Mouse (Mus musculus) kidney, postnatal 0 days (tissue): ENCODE data around the gene Plcl1. TPM values are rescaled to one million over a fixed set of nuclear protein-coding genes. Genes with fewer than 3 reads are reported as not detected.

Experiments used
- ATAC-seq: fragments of 200-750 bp; cut with Nextera tagmentation; replicated peaks from 2 replicates; pipeline ENCODE4 v1.8.0; 2017; ENCODE audit warnings: low read depth, moderate number of reproducible peaks, moderate TSS enrichment, moderate library complexity; ENCODE audit not compliant: low FRiP score
- DNase-seq: peaks from one replicate; pipeline ENCODE4 v3.0.0-alpha.2; 2016; ENCODE audit warnings: low spot score
- H3K27ac ChIP-seq: fragments of 300-500 bp; sonication (generic); 2 replicates; pipeline ENCODE4 v1.5.1; 2014; ENCODE audit warnings: mild to moderate bottlenecking
- H3K27me3 ChIP-seq: fragments of 300-500 bp; sonication (generic); 2 replicates; pipeline ENCODE4 v1.6.1; 2014; ENCODE audit warnings: low read length, mixed read lengths; ENCODE audit not compliant: insufficient read depth
- H3K36me3 ChIP-seq: fragments of 300-500 bp; sonication (generic); 2 replicates; pipeline ENCODE4 v1.6.1; 2014; ENCODE audit warnings: low read length, mixed read lengths; ENCODE audit not compliant: insufficient read depth
- H3K4me1 ChIP-seq: fragments of 300-500 bp; sonication (generic); replicated peaks from 2 replicates; pipeline ENCODE4 v1.6.1; 2014; ENCODE audit warnings: antibody characterized with exemption, low read length, mixed read lengths; ENCODE audit not compliant: insufficient read depth
- H3K4me2 ChIP-seq: fragments of 300-500 bp; sonication (generic); 2 replicates; pipeline ENCODE4 v1.6.1; 2014; ENCODE audit warnings: mild to moderate bottlenecking, low read length, moderate library complexity, mixed read lengths
- H3K4me3 ChIP-seq: fragments of 300-500 bp; sonication (generic); replicated peaks from 2 replicates; pipeline ENCODE4 v1.5.1; 2014; ENCODE audit warnings: low read depth, low read length
- H3K9ac ChIP-seq: fragments of 300-500 bp; sonication (generic); 2 replicates; pipeline ENCODE4 v1.6.1; 2014; ENCODE audit warnings: low read depth, low read length
- H3K9me3 ChIP-seq: fragments of 300-500 bp; sonication (generic); replicated peaks from 2 replicates; pipeline ENCODE4 v1.6.1; 2016; ENCODE audit warnings: low read length, inconsistent platforms, mixed read lengths
- CTCF ChIP-seq: IDR thresholded peaks from 2 replicates; pipeline ENCODE4 v1.5.1; 2016; ENCODE audit warnings: antibody characterized with exemption, low read depth, mild to moderate bottlenecking, moderate library complexity
- WGBS: fragments of 180-500 bp; shearing (Covaris S2); extraction: QIAGEN DNeasy Blood & Tissue Kit; methylation state at CpG from one replicate; pipeline ENCODE4 v1.1.7; 2014; 5-methylcytosine and 5-hydroxymethylcytosine counted together
- polyA plus RNA-seq: library from polyadenylated mRNA; unstranded; fragments of >200 nt; fragmentation: Nextera tagmentation; extraction: Ambion mirVana; gene quantifications from 2 replicates; pipeline ENCODE4 v1.2.1, GENCODE M21; 2015

Gene Plcl1
- polyA plus RNA-seq, 1 experiment from 2014 or later: 4.2 TPM

DNA sequence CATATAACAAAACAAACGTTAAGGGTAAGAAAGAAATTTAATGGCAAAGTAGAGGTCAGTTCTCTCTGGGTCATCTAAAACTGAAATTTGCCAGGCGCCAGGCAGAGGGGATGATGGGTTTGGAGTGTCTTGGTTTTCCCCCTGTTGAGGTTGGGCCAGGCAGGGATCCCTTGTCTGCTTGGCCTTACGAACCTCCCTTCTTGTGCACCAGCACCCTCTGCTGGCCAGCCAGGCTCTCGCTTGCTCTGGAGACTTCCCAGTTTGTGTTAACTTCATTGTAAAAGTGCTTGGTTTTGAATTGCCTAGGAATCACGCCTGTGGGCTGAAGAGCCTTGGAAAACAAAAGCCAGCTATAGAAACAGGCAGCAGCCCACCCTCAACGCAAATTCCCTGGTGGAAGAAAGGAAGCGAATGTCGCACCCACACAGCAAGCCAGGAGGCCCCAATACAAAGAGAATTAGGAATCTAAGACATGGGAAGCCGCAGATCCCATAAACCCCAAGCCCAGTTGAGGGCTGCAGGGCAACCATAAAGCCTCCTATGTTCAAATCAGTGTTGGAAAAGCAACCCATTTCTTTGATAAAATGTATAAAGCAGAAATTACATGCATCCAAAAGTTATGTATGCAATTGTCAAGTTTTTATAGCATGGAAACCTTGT is 22.5 kb upstream of the Plcl1 start:
- Histone ChIP-seq H3K27ac (no peak overlapping the region), H3K36me3 (no peaks in the 10 kb centered on the region), H3K9ac (no peak overlapping the region), H3K4me1 (no peaks in the 10 kb centered on the region), H3K4me3 (no peak overlapping the region), H3K4me2 (no peak overlapping the region), H3K9me3 (no peaks in the 10 kb centered on the region), H3K27me3 (no peaks in the 10 kb centered on the region)
- peak; percentile 65; the same call in 1 of the 2 replicates for ATAC-seq
- WGBS: 13% methylated on average over 9 of the region's 9 CpGs
- peak; percentile 89 for DNase-seq
- peak; percentile 94 for TF ChIP-seq CTCF

DNA sequence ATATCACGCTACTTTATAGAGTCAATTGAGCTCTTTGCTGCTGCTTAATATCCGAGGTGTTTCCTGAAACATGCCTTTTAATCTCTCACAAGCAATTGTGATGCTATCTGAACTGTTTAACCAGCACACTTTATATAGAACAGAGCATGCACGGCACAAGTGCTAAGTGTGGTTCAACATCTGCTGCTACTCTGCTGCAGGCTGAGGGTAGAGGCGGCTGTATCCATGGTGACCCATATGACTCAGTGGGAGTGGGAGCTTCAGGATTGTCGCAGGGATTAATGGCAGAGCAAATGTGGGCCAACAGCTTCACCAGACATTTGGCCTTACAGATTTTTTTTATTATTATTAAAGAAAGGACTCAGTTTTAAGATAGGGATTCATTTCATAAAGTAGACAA is 5.8 kb upstream of the Plcl1 start:
- TF ChIP-seq CTCF: no peak
- H3K27me3 ChIP-seq: no peaks in the 10 kb centered on the region
- H3K36me3 ChIP-seq: no peaks in the 10 kb centered on the region
- no peak for ATAC-seq
- H3K4me2 ChIP-seq: no peak overlapping the region
- no peaks in the 10 kb centered on the region for H3K9me3 ChIP-seq
- WGBS: 43% methylated on average over 5 of the region's 5 CpGs
- H3K4me1 ChIP-seq: 0 out of 2 replicates have a peak, but pooled peaks cover 4% of the 10 kb centered on the region
- H3K9ac ChIP-seq: no peak overlapping the region
- H3K27ac ChIP-seq: no peak overlapping the region
- no peak overlapping the region for H3K4me3 ChIP-seq
- DNase-seq: no peak

DNA sequence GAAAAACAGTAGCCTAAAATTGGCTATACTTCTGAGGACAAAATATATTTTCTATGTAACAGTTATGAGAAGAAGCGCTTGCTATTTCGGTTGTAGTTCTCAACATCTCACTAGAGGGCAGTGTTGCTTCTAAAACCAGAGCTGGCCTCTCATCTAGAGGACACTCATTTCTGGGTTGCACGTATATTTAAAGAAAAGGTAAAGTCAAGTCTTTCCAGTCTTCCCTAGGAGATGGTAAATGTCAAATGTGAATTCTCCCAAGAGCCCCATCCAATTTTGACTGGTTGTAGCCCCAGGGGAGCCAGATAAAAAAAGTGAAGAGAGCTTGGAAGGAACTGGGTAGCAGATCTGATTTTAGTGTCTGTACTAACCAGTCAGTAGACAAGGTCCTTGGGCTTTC is 1.3 kb upstream of the Plcl1 start:
- ATAC-seq (no peak), DNase-seq (peak; percentile 87)
- H3K4me2 ChIP-seq: peak overlapping the region; percentile 98; the same call in 1 of the 2 replicates
- no peaks in the 10 kb centered on the region for H3K27me3 ChIP-seq
- peaks cover 10% of the 10 kb centered on the region; the same call in 1 of the 2 replicates for H3K4me1 ChIP-seq
- 4% methylated on average over 3 of the region's 3 CpGs for WGBS
- no peak overlapping the region for H3K9ac ChIP-seq
- no peaks in the 10 kb centered on the region for H3K36me3 ChIP-seq
- no peak overlapping the region for H3K27ac ChIP-seq
- H3K4me3 ChIP-seq: no peak overlapping the region
- H3K9me3 ChIP-seq: no peaks in the 10 kb centered on the region
- peak; percentile 90 for TF ChIP-seq CTCF

DNA sequence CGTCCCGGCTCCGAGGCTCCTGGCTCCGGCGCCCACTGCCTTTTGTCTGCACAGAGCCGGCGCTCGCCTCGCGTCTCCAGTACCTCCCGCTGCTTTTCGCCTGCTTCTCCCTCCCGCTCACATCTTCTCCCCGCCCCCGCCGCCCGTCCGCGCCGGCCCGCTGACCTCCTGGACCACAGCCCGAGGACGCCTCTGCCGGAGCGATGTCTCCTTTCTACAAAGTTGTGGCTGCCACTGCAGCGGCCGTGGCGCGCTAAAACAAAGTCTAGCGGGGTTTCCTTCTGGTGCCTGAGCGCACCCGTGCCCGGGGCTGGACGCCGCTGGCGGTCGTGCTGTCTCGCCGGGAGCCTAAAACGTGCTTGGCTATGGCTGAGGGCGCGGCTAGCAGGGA is 297 bp downstream of the Plcl1 start:
- Histone ChIP-seq H3K4me3 (peak overlapping the region; percentile 87), H3K4me1 (peaks cover 10% of the 10 kb centered on the region; the same call in 1 of the 2 replicates), H3K9ac (peak overlapping the region; percentile 63), H3K9me3 (no peaks in the 10 kb centered on the region), H3K4me2 (peak overlapping the region; percentile 98), H3K27me3 (no peaks in the 10 kb centered on the region), H3K36me3 (no peaks in the 10 kb centered on the region), H3K27ac (peak overlapping the region; percentile 75)
- peak; percentile 72 for ATAC-seq
- DNase-seq: no peak
- TF ChIP-seq CTCF: no peak
- WGBS: under 1% methylated on average over 39 of the region's 42 CpGs

DNA sequence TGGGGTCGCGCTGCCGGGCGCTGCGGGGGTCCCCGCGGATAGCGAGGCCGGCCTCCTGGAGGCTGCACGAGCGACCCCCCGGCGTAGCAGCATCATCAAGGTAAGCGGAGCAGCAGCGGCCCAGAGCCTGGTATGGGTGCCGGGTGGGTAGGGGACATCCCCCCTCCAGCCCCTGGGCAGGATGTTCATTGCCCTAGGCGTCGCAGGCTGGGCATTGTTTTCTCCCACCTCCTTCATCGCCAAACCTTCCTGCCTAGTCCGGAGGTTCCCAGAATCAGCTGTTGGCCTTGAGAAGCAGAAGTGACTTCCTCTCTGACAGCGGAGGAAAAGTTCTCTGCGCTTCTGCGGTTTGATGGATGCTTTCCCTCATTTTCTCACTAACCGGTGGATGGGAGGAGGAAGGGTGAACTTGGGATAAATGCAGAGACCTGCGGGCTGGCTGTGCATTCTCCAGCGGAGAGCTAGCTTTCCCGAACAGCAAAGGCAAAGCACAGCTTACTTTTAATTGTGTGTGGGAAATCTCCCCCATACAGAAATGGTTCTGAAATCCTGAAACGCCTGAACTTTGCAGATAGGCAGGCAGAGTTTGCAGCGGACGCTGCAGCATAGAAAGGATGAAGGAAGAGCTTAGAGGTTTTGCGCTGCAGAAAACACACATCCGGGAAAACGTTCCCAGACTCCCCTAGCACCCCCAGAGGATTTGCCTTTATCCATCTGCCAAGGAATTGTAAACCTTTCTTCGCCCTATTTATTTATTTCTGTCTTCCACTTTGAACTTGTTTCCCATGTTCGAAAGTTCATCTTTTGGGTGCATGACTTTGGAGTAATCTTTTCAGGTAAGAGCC is 1.0 kb downstream of the Plcl1 start:
- Histone ChIP-seq H3K27ac (peak overlapping the region; percentile 75), H3K4me3 (peak overlapping the region; percentile 87), H3K27me3 (no peaks in the 10 kb centered on the region), H3K36me3 (no peaks in the 10 kb centered on the region), H3K9me3 (no peaks in the 10 kb centered on the region), H3K4me1 (peaks cover 10% of the 10 kb centered on the region; the same call in 1 of the 2 replicates), H3K4me2 (peak overlapping the region; percentile 98), H3K9ac (peak overlapping the region; percentile 63)
- ATAC-seq (no peak), DNase-seq (peak; percentile 60)
- WGBS: 3% methylated on average over 35 of the region's 35 CpGs
- no peak for TF ChIP-seq CTCF

DNA sequence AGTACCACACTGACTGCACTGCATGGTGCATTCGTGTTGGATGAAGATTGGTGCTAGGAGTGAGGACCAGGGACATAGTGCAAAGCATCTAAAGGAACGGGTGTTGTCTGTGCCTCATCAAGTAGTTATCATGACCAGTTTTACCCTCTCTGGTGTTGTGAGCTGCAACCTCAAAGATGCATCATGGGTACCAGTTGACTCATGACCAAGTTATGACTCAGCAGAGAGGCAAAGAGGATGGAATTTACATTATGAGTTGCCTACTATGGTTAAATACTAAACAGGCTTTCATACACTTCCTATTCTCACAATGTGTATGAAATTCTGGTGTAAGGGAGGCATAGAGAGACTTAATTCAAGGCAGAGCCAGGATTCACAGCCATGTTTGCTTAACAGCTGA is 4.9 kb downstream of the Plcl1 start:
- no peak overlapping the region for H3K4me2 ChIP-seq
- H3K27ac ChIP-seq: no peak overlapping the region
- no peak overlapping the region for H3K4me3 ChIP-seq
- no peaks in the 10 kb centered on the region for H3K4me1 ChIP-seq
- no peaks in the 10 kb centered on the region for H3K9me3 ChIP-seq
- ATAC-seq (no peak), DNase-seq (no peak)
- H3K9ac ChIP-seq: no peak overlapping the region
- no peak for TF ChIP-seq CTCF
- no peaks in the 10 kb centered on the region for H3K36me3 ChIP-seq
- 84% methylated on average over 2 of the region's 2 CpGs for WGBS
- H3K27me3 ChIP-seq: no peaks in the 10 kb centered on the region
